Mouse (Mus musculus): ENCODE results near the gene Mad2l2. TPM values are rescaled to one million over a fixed set of nuclear protein-coding genes. Genes with fewer than 3 reads are reported as not detected.
"Not testable (repeated sequence)": the region's sequence is repeated elsewhere in the genome, so short reads cannot be mapped to it uniquely, and the experiment has no call there.

Gene Mad2l2
- total RNA-seq, 2 experiments from 2014 or later: 17.9 to 19.9 TPM

- no peak for DNase-seq
Observed at GRCm38 (mm10) chr4:148174495-148174862, 44.3 kb downstream of the Mad2l2 start.

GRCm38 (mm10) chr4:148176603-148177002 is 46.4 kb downstream of the Mad2l2 start:
- DNase-seq: not testable (repeated sequence)

DNA sequence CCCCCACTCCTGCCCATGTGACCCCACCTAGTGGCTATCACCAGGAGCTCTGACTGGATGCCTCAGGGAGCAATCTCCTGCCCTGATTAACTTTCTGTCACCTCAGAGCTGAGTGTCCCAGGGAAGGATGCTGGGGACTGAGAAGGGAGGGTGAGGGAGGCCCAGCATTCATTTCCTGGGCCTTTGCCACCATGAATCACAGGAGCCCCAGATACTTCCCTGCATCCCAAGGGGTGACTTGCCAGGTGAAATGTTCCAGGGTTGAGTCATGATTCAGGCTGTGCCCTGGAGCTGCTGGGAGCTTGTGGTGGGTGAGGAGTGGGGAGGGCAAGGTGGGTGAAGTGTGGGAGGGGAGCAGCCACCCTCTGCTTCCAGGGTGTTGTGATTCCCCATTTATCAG is 47.5 kb downstream of the Mad2l2 start:
- DNase-seq: no peak

DNA sequence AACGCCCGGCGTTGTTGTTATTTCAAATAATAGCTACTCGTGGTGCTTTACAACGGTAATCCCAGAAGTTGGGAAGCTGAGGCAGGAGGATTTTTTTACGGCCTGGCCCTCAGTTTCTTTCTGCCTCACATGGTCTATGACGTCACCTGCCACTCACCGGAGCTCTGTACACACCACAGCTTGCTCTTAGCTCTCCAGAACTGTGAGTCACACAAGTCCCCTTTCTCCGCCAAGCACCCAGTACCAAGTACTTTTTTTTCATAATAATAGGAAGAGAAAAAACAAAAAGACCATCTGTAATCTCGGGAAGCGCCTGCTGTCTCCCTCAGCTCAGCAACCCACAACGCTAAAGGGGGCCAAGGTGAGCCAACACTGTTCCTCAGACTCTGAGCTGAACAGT is 51.3 kb downstream of the Mad2l2 start:
- no peak for DNase-seq

- DNase-seq: no peak
Observed at GRCm38 (mm10) chr4:148182363-148182762, 52.2 kb downstream of the Mad2l2 start.

GRCm38 (mm10) chr4:148184564-148184963 is 54.4 kb downstream of the Mad2l2 start:
- no peak for DNase-seq

- DNase-seq: no peak
Observed at GRCm38 (mm10) chr4:148185819-148186218, 55.6 kb downstream of the Mad2l2 start.

DNA sequence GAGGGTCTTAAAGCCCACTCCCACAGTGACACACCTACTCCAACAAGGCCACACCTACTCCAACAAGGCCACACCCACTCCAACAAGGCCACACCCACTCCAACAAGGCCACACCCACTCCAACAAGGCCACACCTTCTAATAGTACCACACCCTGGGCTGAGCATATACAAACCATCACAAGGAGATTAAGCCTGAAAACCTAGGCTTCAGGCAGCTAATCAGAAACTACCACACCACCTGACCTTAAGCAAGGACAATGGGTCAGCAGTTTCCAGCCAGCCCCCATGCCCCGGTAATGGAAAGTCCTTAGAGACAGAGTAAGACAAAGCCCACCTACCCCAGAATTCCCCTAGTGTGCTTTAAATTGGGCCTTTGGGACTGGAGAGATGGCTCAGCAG is 58.6 kb downstream of the Mad2l2 start:
- DNase-seq: not testable (repeated sequence)

DNA sequence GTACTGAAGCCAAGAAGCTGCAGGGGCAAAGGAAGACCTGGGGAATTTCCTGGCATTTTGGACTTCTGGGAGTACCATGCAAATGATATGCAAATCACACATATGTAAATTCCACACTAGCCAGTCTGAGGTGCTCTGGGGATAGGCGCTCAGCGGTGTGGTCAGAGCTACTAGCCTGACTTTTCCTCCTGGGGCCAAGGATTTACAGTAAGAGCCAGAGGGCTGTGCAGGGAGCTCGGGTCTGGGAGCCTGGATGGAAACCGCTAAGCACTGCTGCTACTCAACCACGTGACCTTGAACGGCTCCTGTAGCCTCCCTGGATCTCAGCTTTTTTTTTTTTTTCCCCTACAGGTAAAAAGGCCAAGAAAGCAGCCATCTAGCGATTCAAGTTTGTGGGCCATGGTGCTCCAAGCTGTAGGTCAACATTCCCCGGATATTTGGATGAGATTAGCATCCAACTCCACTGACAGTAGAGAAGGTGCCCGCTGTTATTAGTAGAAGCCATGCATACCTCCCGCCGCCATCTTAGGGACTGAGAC is 62.6 kb downstream of the Mad2l2 start:
- DNase-seq: no peak

GRCm38 (mm10) chr4:148194400-148194799 is 64.2 kb downstream of the Mad2l2 start:
- DNase-seq: no peak

Small RNAs within 50 kb of the gene (microRNA-seq; reads per million reads assigned to microRNA genes)
- gene Mir7022: 0 reads per million in 2 experiments

Other genes starting within 250 kb of the Mad2l2 start
- 100 to 1,000 TPM; 505 to 526 TPM for gene Mfn2, start 225.7 kb upstream of the Mad2l2 start, total RNA-seq (2021)
- gene Plod1, start 193.6 kb upstream of the Mad2l2 start, total RNA-seq (2021): 10 to 100 TPM; 80.9 to 82.5 TPM
- gene 2510039O18Rik, start 189.5 kb upstream of the Mad2l2 start, total RNA-seq (2021): 10 to 100 TPM; 46.8 to 49.3 TPM
- gene Nppb, start 144.6 kb upstream of the Mad2l2 start, total RNA-seq (2021): 100 to 1,000 TPM; 736 to 787 TPM
- 1,000 to 10,000 TPM; 1,585 to 1,953 TPM for gene Nppa, start 129.7 kb upstream of the Mad2l2 start, total RNA-seq (2021)
- gene Clcn6, start 91.6 kb upstream of the Mad2l2 start, total RNA-seq (2021): 10 to 100 TPM; 15.8 to 16.3 TPM
- gene Mthfr, start 91.3 kb upstream of the Mad2l2 start, total RNA-seq (2021): 10 to 100 TPM; 14.1 to 14.3 TPM
- gene Agtrap, start 42.4 kb upstream of the Mad2l2 start, total RNA-seq (2021): 10 to 100 TPM; 24.8 to 27.4 TPM
- not detected for gene Draxin, start 314 bp downstream of the Mad2l2 start, total RNA-seq (2021)
- 10 to 100 TPM; 24.7 to 26.3 TPM for gene Fbxo6, start 21.8 kb downstream of the Mad2l2 start, total RNA-seq (2021)
- gene Fbxo44, start 30.1 kb downstream of the Mad2l2 start, total RNA-seq (2021): 10 to 100 TPM; 18.2 to 22.7 TPM
- under 1 TPM in 1 of 2 experiments, not detected in 1; 0.27 TPM for gene Fbxo2, start 30.2 kb downstream of the Mad2l2 start, total RNA-seq (2021)
- under 1 TPM; 0.14 to 0.19 TPM for gene Disp3, start 157.6 kb downstream of the Mad2l2 start, total RNA-seq (2021)